Comparison of ENCODE assay signal across 13 mouse cellular contexts in genomic region chr16:91940726-91941125, GRCm38 (mm10).
A peak's percentile ranks its signal among the peaks of the same experiment; 100 is the strongest.
DNase-seq lines count a peak whose midpoint lies in the region; ATAC-seq and TF ChIP-seq lines count a peak whose summit lies in the region.
"Had no signal": no experiment of that assay in that cellular context is flagged by ENCODE, and none has a peak within 500 bp of the region (broad histone marks: within the 10 kb centered on the region; RNA-seq: fewer than 3 reads in every experiment).

No protein-coding gene starts in this region.

- no peaks in the 10 kb centered on the region for H3K36me3 ChIP-seq in forebrain, embryonic 12.5 days (replicated peaks)
- no peaks in the 10 kb centered on the region for H3K36me3 ChIP-seq in forebrain, embryonic 15.5 days
- no peaks in the 10 kb centered on the region for H3K36me3 ChIP-seq in liver, postnatal 0 days (replicated peaks; ENCODE audit: insufficient read depth, low read length)
- H3K36me3 ChIP-seq in heart, embryonic 12.5 days = no peaks in the 10 kb centered on the region

- 0 out of 2 replicates have a peak overlapping the region, but pooled peaks have one; percentile 4 for H3K9ac ChIP-seq in forebrain, embryonic 12.5 days
- H3K9ac ChIP-seq in forebrain, embryonic 15.5 days (replicated peaks) = no peak overlapping the region
- H3K9ac ChIP-seq in liver, postnatal 0 days (replicated peaks) = no peak overlapping the region
- H3K9ac ChIP-seq in heart, embryonic 12.5 days = no peak overlapping the region

- 0 out of 2 replicates have a peak, but pooled peaks have one; percentile 2 for TF ChIP-seq CTCF in liver, postnatal 0 days (IDR thresholded peaks at IDR 0.05; ENCODE audit: low read depth)

- no peak for DNase-seq in liver, postnatal 0 days
- DNase-seq in liver = no peak
- peak; percentile 46 to 71 for DNase-seq in kidney, postnatal 4 days
- peak; percentile 55 for DNase-seq in lung, postnatal 14 days
- DNase-seq in adrenal gland, postnatal 25 days = no peak
- DNase-seq: adrenal gland, adult 8-10 months; cerebellum, adult 11 months; thymus, postnatal 36 days had no signal

- no peaks in the 10 kb centered on the region for H3K27me3 ChIP-seq in forebrain, embryonic 12.5 days
- no peaks in the 10 kb centered on the region for H3K27me3 ChIP-seq in forebrain, embryonic 15.5 days
- no peaks in the 10 kb centered on the region for H3K27me3 ChIP-seq in liver, postnatal 0 days (ENCODE audit: insufficient read depth, low read length)
- no peaks in the 10 kb centered on the region for H3K27me3 ChIP-seq in heart, embryonic 12.5 days (replicated peaks)

- WGBS in forebrain, embryonic 12.5 days = 83% methylated on average over 6 of the region's 6 CpGs
- WGBS in forebrain, embryonic 15.5 days = 76% methylated on average over 6 of the region's 6 CpGs
- WGBS in liver, postnatal 0 days (ENCODE audit: insufficient replicate concordance) = 71% methylated on average over 6 of the region's 6 CpGs
- 55% methylated on average over 6 of the region's 6 CpGs for WGBS in heart, embryonic 12.5 days

- no peak overlapping the region for H3K27ac ChIP-seq in forebrain, embryonic 12.5 days
- H3K27ac ChIP-seq in forebrain, embryonic 15.5 days (replicated peaks) = no peak overlapping the region
- H3K27ac ChIP-seq in liver, postnatal 0 days (ENCODE audit: low read depth) = no peak overlapping the region
- H3K27ac ChIP-seq in heart, embryonic 12.5 days (ENCODE audit: poor library complexity, severe bottlenecking) = no peak overlapping the region
- H3K27ac ChIP-seq: heart, adult 2 months had no signal

- no peaks in the 10 kb centered on the region for H3K4me1 ChIP-seq in forebrain, embryonic 12.5 days
- H3K4me1 ChIP-seq in forebrain, embryonic 15.5 days = no peaks in the 10 kb centered on the region
- no peaks in the 10 kb centered on the region for H3K4me1 ChIP-seq in liver, postnatal 0 days (ENCODE audit: insufficient read depth)
- H3K4me1 ChIP-seq in heart, embryonic 12.5 days (replicated peaks) = peaks cover 3% of the 10 kb centered on the region; the same call in 1 of the 2 replicates

- TF ChIP-seq EP300 in liver, postnatal 0 days (IDR thresholded peaks at IDR 0.05; ENCODE audit: low read depth) = no peak

- H3K4me3 ChIP-seq in forebrain, embryonic 12.5 days (replicated peaks) = no peak overlapping the region
- no peak overlapping the region for H3K4me3 ChIP-seq in forebrain, embryonic 15.5 days
- no peak overlapping the region for H3K4me3 ChIP-seq in liver, postnatal 0 days (ENCODE audit: low read depth, low read length)
- no peak overlapping the region for H3K4me3 ChIP-seq in heart, embryonic 12.5 days
- H3K4me3 ChIP-seq: erythroblast, embryonic 14.5 days; heart, adult 2 months had no signal

- H3K4me2 ChIP-seq in forebrain, embryonic 12.5 days = no peak overlapping the region
- no peak overlapping the region for H3K4me2 ChIP-seq in forebrain, embryonic 15.5 days (replicated peaks)
- H3K4me2 ChIP-seq in liver, postnatal 0 days (ENCODE audit: low read depth, low read length) = no peak overlapping the region
- no peak overlapping the region for H3K4me2 ChIP-seq in heart, embryonic 12.5 days

- H3K9me3 ChIP-seq in forebrain, embryonic 12.5 days = no peaks in the 10 kb centered on the region
- no peaks in the 10 kb centered on the region for H3K9me3 ChIP-seq in forebrain, embryonic 15.5 days
- no peaks in the 10 kb centered on the region for H3K9me3 ChIP-seq in liver, postnatal 0 days (ENCODE audit: low read length)
- H3K9me3 ChIP-seq in heart, embryonic 12.5 days (replicated peaks) = no peaks in the 10 kb centered on the region

- ATAC-seq in forebrain, embryonic 12.5 days (ENCODE audit: low FRiP score) = no peak
- ATAC-seq in forebrain, embryonic 15.5 days (replicated peaks) = no peak
- ATAC-seq in liver, postnatal 0 days = no peak
- ATAC-seq in heart, embryonic 12.5 days (ENCODE audit: insufficient number of reproducible peaks, low FRiP score) = no peak

Comparison
In these comparisons a context has a peak if more than half of its experiments do, and no peak if none do; other contexts are left out.
1. DNase-seq: peak in kidney, postnatal 4 days (2 of 2) and lung, postnatal 14 days (single experiment); none in liver, postnatal 0 days (single experiment), liver (single experiment) and adrenal gland, postnatal 25 days (single experiment).